Mouse (Mus musculus) c-Kit-positive CD71-positive TER-119-negative erythroid progenitor cells, embryonic 14.5 days (primary cell): Measurements from ENCODE around the gene Pfdn6.
A peak's percentile ranks its signal among the peaks of the same experiment; 100 is the strongest.
"Not testable (repeated sequence)": the region's sequence is repeated elsewhere in the genome, so short reads cannot be mapped to it uniquely, and the experiment has no call there.

Source experiments
- DNase-seq: peaks from one replicate; pipeline ENCODE4 v3.0.0-alpha.2; 2013; ENCODE audit warnings: low read depth

Gene Pfdn6

GRCm38 (mm10) chr17:33915671-33916250 lies 24.4 kb downstream of the Pfdn6 start, which contains the start of the genes Tapbp and Zbtb22:
Tapbp (plus strand) TSS chr17:33915899.
Zbtb22 (plus strand) TSS chr17:33915904.
- peak; percentile 93 for DNase-seq

- no peak for DNase-seq
Measured at GRCm38 (mm10) chr17:33914969-33915391, 25.2 kb downstream of the Pfdn6 start.

GRCm38 (mm10) chr17:33913905-33914304 lies 26.2 kb downstream of the Pfdn6 start:
- no peak for DNase-seq

GRCm38 (mm10) chr17:33913264-33913663 lies 26.9 kb downstream of the Pfdn6 start:
- DNase-seq: no peak

GRCm38 (mm10) chr17:33911813-33912414 lies 28.2 kb downstream of the Pfdn6 start:
- no peak for DNase-seq

GRCm38 (mm10) chr17:33911052-33911812 lies 28.9 kb downstream of the Pfdn6 start:
- no peak for DNase-seq

GRCm38 (mm10) chr17:33910346-33911051 lies 29.6 kb downstream of the Pfdn6 start:
- DNase-seq: no peak

GRCm38 (mm10) chr17:33909869-33910250 lies 30.3 kb downstream of the Pfdn6 start:
- no peak for DNase-seq

GRCm38 (mm10) chr17:33909077-33909868 lies 30.9 kb downstream of the Pfdn6 start, which contains the start of gene Daxx:
Daxx (plus strand) TSS chr17:33909414.
- peak; percentile 95 for DNase-seq

GRCm38 (mm10) chr17:33908331-33909076 lies 31.6 kb downstream of the Pfdn6 start:
- DNase-seq: no peak

- DNase-seq: not testable (repeated sequence)
Measured at GRCm38 (mm10) chr17:33904835-33905234, 35.3 kb downstream of the Pfdn6 start, which contains the start of gene Platr17. Platr17 (plus strand) TSS chr17:33905135.

- DNase-seq: not testable (repeated sequence)
Measured at GRCm38 (mm10) chr17:33903911-33904651, 36.1 kb downstream of the Pfdn6 start.

GRCm38 (mm10) chr17:33902491-33902890 lies 37.7 kb downstream of the Pfdn6 start:
- no peak for DNase-seq

GRCm38 (mm10) chr17:33902079-33902478 lies 38.1 kb downstream of the Pfdn6 start:
- DNase-seq: no peak

GRCm38 (mm10) chr17:33901653-33902052 lies 38.5 kb downstream of the Pfdn6 start:
- DNase-seq: no peak

- DNase-seq: no peak
Measured at GRCm38 (mm10) chr17:33900989-33901314, 39.2 kb downstream of the Pfdn6 start.

- DNase-seq: no peak
Measured at GRCm38 (mm10) chr17:33900281-33900988, 39.7 kb downstream of the Pfdn6 start.

- no peak for DNase-seq
Measured at GRCm38 (mm10) chr17:33899642-33900041, 40.5 kb downstream of the Pfdn6 start.

- not testable (repeated sequence) for DNase-seq
Measured at GRCm38 (mm10) chr17:33898193-33898592, 42.0 kb downstream of the Pfdn6 start.
